Mouse (Mus musculus): ENCODE data around the gene Kif1c.

DNA sequence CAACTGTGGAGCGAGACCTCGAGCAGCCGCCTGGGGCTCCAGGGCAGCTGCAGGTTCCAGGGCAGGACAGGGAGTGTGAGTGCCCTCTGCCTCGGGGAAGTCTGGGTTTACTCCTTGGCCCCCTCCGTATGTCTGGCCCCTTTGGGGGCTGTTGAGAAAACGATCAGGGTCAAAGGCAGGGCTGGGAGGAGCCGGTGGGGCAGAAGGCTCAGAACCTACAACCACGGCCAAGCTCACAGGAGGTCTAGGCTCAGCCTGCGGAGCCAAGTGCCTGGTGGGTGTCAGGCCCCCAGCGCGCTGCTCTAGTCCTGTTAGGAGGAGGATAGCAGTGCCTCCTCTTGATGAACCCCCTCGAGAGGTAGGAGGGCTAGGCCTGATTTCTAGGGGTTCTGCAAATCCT lies 19.2 kb upstream of the Kif1c start:
- no peak for TF ChIP-seq GATA1 (IDR thresholded peaks at IDR 0.05; ENCODE audit: low read length)
- TF ChIP-seq TAL1 (IDR thresholded peaks at IDR 0.05; ENCODE audit: low read length), result no peak
